Mouse (Mus musculus) A20 (cell line): ENCODE results near the gene Igfbp2.

ENCODE experiments used
- DNase-seq: peaks from one replicate; pipeline ENCODE4 v3.0.0-alpha.2; 2011; ENCODE audit warnings: low read depth, low spot score

Gene Igfbp2

DNA sequence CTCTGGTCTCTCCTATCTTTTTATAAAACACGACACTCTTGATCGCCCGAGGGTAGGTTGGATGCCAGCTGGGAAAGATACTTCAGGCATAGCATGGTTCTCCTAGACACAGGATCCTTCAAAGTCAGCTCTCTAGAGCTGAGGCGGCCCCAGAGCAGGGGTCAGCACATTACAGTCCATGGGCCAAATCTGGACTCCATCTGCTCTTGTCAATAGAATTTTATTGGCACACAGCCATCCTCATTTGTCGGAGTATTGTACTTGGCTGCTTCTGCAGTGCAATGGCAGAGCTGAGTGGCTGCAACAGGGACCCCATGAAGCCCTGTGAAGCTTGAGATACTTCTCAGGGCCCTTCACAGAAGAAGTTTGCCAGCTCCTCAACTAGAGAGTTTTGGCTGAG is 9.1 kb upstream of the Igfbp2 start:
- no peak for DNase-seq

DNA sequence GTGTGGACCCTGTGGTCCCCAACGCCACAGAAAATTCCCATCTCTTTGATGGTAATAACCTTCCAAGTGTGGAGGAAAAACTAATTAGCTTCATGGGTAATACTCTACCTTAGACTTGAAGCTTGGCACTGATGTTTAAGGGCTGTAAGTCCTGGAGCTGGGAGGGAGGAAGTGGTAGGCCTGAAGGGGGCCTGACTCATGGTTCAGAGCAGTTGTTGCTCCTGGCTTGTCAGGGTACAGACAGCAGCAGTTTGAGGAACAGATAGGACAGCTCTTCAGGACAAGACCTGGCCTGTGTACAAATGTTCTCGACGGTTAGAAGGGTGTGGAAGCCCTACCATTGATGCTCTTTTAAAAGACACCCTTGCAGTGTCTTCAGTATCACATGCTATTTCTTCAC is 8.7 kb upstream of the Igfbp2 start:
- no peak for DNase-seq

DNA sequence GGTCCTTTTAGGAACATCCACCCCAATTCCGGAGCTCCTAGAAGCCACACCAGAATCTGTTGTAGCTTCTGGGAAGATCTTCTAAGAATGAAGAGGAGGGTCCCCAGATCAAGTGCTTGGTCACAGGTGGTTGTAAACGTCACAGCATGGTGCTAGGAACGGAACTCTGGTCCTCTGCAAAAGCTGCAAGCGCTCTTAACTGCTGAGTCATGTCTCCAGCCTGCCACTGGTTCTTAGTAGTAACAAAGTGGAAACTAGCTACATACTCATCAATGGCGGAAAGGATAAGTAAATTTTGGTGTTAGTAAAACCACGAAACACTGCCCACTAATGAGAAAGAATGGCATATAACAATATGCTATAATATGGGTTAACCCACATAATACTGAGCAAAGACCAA is 4.3 kb upstream of the Igfbp2 start:
- no peak for DNase-seq

DNA sequence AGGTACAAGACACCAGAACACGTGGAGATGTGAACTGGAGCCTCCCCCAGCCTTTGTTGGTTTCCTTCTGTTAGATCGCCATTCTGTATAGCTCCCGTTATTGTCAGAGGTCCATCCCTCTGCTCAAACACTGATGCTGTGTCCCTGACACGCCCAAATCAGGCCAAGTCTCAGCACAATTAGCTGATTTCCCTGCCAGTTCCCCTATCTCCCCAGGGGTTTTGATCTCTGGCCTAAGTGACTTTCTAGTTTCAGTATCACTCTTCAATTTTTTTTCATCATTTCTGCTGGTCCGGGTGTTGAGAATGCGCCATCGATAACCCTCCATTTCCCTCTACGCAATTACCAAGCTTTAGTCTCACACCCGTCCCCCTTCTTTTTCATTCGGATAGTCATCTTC is 1.4 kb upstream of the Igfbp2 start:
- DNase-seq: peak; percentile 22

DNA sequence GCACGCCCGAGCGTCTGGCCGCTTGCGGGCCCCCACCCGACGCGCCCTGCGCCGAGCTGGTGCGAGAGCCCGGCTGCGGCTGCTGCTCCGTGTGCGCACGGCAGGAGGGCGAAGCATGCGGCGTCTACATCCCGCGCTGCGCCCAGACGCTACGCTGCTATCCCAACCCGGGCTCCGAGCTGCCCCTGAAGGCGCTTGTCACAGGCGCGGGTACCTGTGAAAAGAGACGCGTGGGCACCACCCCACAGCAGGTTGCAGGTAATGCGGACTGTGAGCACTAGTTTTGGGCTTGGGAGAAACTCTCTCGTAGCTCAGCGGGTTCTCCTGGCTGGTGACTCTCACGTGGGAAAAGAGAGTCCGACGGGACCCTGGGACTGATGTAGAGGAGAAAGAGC is 401 bp downstream of the Igfbp2 start:
- DNase-seq: no peak

DNA sequence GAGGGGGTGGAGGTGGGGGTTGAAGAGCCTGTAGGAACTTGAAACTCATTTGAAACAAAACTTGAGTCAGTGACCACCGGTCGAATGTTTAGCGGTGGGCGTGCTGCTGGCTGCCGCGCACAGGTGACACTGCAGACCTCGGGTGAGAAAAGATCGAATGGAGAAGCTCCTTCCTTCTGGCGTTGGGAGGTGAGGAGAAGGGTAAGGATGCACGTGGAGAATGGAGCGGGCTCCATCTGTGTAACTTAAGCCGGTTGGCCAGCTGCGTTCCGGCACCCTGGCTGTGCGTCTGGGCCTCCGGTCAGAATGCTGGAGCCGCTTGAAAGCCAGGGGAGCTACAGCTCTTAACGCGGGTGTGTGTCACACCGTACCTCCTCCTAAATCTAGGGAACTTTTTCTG is 983 bp downstream of the Igfbp2 start:
- DNase-seq: no peak

DNA sequence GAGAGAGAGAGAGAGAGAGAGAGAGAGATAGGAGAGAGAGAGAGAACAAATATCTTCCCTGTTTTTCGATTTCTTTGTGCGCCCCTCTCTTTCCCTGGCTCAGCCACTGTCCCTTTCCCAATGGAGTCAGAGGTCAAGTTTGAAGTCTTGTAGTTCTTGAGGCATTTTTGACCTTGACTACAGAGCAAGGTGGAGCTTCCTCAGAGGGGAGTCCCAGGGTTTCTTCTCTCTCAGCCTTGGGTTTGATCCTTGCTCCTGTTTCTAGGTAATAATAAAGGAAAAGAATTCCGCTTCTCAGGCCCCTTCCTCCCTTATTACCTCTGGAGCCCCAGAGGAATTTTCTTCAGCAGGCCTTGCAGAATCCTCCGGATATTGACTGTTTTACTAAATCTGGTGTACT is 1.6 kb downstream of the Igfbp2 start:
- DNase-seq: no peak

DNA sequence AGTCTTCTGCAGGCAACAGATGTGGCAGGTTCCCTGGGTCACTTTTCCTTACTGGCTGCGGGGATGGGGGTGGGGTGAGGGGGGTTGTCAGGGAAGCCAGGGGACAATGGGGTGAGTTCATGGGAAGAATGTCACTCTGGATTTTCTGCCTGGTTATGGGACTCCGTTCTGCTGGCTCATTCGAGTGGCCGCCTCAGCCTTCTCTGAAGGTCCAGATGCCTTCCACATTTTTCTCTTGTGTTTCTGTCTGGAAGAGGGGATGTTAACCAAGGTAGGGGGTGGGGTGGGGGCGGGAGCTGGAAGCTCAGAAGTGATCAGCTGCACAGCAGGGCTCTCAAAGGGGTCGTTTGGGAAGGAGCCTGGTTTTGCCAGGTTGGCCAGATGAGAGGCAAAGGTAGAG is 2.1 kb downstream of the Igfbp2 start:
- DNase-seq: no peak

DNA sequence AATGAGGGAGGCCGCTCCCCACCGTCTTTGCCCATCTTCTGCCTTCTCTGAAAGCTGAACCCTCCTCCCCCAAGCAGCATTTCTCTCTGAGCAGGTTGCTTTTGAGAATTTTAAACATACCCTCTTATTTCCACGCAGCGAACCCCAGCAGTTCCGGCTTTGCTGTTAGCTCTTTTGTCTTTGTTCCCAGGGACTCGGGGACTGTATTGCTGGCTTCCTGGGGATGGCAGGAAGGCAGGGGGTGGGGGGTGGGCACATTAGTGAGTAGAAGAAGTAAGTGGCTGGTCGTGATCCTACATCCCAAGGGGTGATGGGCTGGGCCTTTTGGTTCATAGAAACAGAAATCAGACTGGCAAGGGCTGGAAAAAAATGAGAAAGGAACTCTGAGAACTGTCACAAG is 2.6 kb downstream of the Igfbp2 start:
- DNase-seq: no peak

DNA sequence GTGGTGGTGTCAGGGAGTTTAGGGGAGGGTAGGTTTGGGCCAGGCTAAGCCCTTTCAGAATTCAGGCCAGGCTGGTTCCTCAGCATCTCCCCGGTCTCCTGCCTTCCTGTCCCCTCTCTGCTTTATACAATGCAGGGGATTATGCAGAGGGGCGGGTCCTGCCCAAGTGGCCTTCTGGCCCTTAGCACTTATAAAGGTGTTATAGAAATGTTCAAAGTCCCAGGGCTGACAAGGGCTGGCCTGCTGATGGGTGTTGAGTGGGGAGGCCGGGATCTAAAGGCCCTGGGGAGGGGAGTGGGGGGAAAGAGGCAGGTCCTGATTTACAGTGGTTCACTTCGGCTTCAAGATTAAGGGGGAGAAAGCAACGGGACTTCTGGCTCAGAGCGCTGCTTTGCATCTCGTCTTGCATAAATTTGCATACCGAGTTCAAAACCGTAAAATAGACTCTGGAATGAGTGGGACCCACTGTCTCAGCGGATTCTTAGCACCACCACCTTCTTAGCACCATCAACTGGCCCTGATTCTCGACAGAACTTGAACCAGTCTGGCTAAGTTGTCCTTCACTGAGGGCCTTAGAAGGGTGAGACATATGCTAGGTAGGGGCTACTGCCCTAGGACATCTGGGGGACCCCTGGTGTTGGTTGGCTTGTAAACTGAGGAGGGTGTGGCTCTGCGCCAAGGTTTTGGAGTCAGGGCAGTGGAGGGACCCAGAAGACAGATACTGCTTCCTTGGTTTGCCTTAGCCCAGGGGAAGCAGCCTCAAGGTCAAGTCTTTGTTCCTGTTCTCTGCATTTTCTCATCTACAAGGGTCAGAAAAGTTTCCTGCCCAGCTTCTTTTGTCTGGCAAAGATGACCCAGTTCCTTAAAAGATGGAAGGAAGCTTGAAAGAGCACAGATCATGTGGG is 3.4 kb downstream of the Igfbp2 start:
- no peak for DNase-seq

DNA sequence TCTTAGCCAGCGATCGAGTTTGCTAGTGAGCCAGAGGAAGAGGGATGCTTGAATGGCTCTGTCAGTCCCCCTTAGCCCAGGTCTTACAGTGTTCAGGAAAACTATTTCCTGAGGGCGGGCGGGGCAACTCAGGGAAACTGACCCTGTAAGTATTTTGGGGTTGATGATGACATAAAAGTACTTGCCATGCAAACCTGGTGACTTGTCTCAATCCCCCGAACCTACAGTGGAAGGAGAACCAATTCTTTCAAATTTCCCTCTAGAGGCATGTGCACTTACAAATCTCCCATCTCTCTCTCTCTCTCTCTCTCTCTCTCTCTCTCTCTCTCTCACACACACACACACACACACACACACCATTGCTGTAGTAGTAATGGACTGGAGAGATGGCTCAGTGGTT is 4.5 kb downstream of the Igfbp2 start:
- no peak for DNase-seq

DNA sequence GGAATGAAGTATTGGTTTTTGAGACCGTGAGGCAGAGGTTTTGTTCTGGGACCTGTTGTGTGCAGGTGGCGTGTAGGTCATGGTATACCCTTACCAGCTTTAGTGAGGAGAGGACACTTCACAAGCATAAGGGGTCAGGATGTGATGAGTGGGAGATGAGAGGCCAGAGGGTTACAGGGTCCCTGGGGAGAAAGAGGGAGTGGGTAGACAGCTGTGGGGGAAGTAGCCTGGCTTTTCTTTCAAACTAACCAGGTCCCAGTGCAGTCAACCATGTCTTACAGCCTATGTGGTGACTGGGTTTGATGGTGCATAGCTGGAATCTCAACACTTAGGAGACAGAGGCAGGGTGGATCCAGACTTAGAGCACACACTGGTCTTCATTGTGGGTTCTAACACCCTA is 6.2 kb downstream of the Igfbp2 start:
- no peak for DNase-seq

DNA sequence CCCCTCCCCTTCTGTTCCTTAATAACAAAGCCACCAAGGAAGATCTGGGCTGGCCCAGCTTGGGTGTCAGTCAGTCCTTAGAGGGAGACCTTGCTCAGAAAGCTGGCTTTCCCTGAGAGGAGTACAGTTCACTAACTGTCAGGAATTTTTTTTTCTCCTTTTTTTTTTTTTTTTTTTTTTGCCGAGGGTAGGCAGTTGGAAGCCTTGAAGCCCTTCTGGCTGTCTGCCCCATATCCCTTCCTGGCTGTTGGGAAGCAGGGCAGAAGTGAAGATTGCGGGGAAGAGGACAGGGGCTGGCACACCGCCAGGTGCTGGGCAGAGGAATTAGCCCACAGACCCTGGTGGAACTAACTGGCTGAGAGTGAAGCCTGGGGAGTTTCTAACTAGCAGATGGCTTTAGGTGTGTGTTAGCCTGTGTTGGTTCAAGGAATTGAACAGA is 8.4 kb downstream of the Igfbp2 start:
- DNase-seq: no peak

DNA sequence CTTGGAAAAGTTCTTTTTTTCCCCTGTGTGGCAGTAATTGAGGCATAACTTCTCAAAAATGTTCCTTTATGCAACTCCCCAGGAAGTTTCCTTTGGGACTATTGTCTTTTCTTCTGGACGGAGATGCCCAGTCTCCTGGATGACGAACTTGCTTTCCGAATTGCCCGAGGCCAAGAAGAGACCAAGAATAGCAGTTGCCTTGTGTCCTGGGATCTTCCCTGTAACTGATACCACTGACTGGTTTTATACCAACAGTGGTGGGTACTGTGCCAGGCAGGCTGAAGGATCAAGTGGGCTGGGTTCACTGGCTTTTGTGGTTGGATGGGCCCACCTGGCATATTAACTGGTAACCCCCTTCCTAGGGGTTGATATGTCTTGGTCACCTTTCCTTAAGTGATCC is 9.3 kb downstream of the Igfbp2 start:
- no peak for DNase-seq

DNA sequence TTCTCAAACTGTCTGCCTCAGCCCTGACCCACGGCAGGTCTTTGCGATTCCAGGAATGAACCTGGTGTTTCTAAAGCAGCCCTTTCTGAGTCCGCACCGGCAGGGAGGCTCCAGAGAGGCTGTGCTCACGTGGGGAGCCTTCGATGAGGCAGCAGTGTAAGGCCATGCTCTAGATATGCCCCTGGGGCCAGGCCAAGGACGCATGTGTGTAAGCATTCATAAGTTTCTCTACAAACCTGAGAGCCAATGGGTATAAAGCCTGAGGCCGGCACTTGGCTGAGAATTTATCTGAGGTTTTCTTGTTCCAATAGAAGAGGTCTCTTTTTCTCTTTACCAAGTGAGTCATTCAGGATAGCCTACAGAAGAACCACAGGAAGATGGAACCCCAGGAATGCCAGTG is 15.1 kb downstream of the Igfbp2 start:
- DNase-seq: no peak

DNA sequence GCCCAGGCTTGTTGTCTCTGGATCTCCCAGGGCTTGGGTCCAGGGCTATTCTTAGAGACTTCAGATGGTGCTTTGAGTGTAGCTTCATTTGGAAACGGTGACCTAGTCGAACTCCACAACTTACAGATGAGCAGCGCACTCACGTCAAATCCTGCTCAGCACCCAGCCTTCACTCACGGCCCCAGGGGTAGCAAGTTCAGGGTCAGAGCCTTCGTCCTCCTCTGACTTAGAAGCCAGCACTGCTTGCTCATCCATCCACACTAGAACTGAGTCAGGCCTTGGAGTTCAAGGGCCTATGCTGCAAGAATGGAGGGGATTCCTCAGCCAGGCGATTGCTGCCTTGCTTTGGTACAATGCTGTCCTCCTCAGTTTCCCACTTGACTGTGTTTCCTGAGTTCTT is 15.5 kb downstream of the Igfbp2 start:
- DNase-seq: no peak

DNA sequence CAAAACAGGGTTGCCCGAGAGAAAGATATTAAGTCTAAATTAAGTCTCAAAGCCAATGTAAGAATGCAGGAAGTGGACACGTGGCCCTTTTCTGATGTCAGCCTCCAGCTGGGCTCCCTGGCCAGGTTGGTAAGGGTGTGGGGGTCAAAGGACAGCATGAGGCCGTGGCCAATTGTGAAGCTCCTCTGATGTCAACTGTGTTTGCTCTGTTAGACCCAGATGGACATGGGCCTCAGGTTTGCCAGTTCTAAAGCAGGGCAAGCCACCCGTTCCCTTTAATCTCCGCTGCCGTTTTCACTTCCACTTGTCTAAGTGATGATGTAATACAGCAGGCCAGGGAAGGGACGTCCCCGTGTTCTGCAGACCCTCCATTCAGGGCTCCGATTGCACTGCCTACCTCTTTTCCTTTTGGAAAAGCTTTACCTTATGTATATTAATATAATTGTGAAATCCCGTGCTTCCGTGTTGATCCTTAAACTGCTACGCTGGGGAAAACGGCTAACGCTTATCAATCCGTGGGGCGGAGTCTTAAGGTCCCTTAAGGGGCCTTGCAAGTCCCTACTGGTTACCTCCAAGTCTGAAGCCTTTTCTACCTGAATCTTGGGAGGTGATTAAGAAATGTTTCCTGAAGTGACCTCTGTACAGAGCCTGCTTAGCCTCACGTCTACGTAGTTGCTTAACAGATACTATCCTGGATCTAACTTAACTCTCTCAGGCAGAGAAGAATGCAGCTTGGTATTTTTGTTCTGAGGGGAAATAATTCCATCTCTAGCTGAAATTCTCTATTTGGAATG is 18.6 kb downstream of the Igfbp2 start:
- DNase-seq: peak; percentile 26

DNA sequence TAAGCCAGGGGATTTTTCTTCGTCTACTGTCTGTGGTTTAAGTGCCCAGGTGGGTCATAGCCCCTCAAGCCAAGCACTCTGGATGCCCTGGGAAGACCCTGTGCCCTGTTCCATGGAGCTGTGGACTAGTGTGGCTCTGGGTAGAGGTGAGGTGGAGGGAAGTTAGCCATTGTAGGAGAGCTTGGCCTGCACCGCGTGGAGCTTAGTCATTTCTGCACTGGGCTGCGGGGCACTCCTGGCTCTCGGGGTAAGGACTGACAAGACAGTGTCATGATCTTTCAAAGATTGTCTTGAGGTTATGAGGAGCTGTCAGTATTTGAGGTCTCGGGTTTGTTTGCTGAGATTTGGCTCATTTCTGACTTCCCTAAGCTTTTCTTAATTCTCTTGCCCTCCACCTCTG is 20.4 kb downstream of the Igfbp2 start:
- no peak for DNase-seq

DNA sequence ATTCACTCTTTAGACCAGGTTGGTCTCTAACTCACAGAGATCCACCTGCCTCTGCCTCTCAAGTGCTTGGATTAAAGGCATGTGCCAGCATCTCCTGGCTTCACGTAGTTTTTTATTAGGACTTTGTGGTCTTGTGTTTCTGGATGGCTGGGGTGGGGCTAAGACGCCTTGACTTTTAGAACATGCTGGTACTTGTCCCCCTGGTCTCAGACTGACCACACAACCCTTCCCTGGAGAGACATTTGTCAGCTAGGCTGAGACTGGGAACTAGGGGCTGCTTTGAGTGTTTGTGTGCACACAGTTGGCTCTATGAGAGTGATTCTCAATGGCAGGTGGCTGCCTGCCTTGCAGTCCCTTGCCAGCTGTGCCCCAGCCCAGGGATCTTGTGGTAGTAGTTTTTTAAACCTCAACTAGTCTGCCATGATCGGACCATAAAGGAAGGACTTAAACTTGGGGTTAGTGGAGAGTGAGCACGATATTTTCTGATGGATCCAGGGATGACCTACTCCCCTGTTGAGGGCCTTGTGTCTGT is 23.6 kb downstream of the Igfbp2 start:
- no peak for DNase-seq

DNA sequence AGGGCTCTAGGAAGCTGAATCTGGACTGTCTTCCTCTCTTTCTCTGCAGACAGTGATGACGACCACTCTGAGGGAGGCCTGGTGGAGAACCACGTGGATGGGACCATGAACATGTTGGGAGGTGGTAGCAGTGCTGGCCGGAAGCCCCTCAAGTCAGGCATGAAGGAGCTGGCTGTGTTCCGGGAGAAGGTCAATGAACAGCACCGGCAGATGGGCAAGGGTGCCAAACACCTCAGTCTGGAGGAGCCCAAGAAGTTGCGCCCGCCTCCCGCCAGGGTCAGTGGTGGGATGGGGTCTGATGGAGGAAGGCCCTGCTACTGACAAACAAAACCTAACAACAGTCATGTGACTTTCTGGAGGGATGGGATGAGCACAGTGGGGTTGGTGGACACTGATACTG is 24.7 kb downstream of the Igfbp2 start:
- DNase-seq: no peak

DNA sequence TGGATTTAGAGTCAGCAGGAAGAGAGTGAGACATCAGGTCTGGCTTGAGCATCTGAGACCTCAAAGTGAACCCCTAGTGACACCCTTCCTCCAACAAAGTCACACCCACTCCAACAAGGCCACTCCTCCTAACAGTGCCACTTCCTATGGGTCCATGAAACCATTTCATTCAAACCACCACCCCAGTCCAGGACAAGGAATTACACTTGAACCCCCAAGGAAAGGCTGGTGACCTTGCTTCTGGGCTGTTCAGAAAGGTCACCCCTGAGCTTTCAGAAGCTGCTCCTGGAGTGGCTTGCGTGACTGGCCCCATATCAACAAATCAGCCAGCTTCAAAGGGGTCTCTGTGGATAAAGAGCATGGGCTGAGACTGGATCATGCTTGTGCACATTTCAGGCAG is 29.5 kb downstream of the Igfbp2 start:
- no peak for DNase-seq

DNA sequence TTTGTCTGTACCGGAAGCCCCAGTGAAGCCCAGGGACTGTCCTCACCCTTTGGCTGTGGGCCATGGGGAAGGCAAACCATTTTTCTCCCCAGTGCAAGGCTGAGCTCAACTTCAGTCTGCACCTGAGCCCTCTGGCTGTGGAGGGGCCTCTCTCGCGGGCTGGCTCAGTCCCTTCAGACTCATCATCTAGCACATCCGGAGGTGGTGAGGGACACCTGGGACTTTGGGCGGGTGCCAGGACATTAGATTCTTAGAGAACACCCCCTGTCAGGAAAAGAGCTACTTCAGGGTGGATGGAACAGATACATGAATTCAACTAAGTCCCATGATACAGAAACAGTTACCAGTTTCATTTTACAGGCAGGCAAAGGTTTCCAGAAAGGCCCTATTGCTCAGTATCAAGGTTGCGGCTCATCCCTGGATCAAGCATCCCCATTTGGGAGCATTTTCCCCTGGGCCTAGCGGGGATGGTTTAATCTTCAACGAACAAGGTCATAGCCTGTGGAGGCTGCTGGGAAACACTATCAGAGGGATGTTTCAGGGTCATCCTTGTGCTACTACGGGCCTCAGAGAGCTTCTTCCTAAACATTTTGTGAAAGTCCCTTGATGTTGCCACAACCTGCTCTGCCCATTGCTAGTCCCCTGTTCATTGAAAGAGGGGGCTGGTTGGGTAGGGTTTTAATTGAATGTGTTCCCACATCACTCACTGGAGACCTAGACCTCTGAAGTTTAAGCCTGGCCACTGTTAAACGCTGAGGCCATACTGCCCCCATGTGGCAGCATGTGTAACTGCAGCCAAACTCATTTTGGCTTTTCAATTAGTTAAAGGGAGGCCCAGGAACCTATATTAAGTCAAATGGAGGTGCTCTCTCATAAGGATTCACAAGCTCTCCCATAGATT is 30.3 kb downstream of the Igfbp2 start:
- peak; percentile 55 for DNase-seq
